9 mouse cellular contexts compared by ENCODE assay signal in genomic region chr10:106632171-106632935, GRCm38 (mm10).
DNase-seq lines count a peak whose midpoint lies in the region; ATAC-seq and TF ChIP-seq lines count a peak whose summit lies in the region.
"Had no signal": no experiment of that assay in that cellular context is flagged by ENCODE, and none has a peak within 500 bp of the region (broad histone marks: within the 10 kb centered on the region; RNA-seq: fewer than 3 reads in every experiment).

No protein-coding gene starts in this region.

- H3K4me1 ChIP-seq in kidney, adult 2 months (ENCODE audit: control insufficient read depth, insufficient read depth, low read length) = no peaks in the 10 kb centered on the region
- H3K4me1 ChIP-seq in intestine, postnatal 0 days (replicated peaks; ENCODE audit: control insufficient read depth, insufficient read depth, low read length) = no peaks in the 10 kb centered on the region
- H3K4me1 ChIP-seq in midbrain, embryonic 13.5 days (replicated peaks) = peaks cover 22% of the 10 kb centered on the region

- peak; percentile 41 for DNase-seq in kidney, adult 2 months
- no peak for DNase-seq in kidney, adult 18-20 months
- peak; percentile 67 to 80 for DNase-seq in cerebellum, postnatal 25 days
- DNase-seq in urinary bladder, postnatal 10 days (ENCODE audit: low spot score) = no peak
- no peak for DNase-seq in thymus, postnatal 10 days (ENCODE audit: low spot score in 2 of 2)
- no peak for DNase-seq in gastrocnemius, postnatal 36 days

- no peak overlapping the region for H3K9ac ChIP-seq in intestine, postnatal 0 days (ENCODE audit: low read depth, low read length)
- no peak overlapping the region; the same call in 1 of the 2 replicates for H3K9ac ChIP-seq in midbrain, embryonic 13.5 days (replicated peaks)

- H3K4me3 ChIP-seq in kidney, adult 2 months (ENCODE audit: insufficient read depth, low read depth, low read length) = no peak overlapping the region
- H3K4me3 ChIP-seq in intestine, postnatal 0 days (ENCODE audit: low read depth, low read length) = peak overlapping the region; percentile 16; the same call in 1 of the 2 replicates
- H3K4me3 ChIP-seq in midbrain, embryonic 13.5 days (replicated peaks) = peak overlapping the region; percentile 32

- TF ChIP-seq POLR2A in kidney, adult 2 months (IDR thresholded peaks at IDR 0.05; ENCODE audit: low read depth, low read length) = no peak

- H3K9me3 ChIP-seq in intestine, postnatal 0 days (ENCODE audit: control insufficient read depth) = no peaks in the 10 kb centered on the region
- no peaks in the 10 kb centered on the region for H3K9me3 ChIP-seq in midbrain, embryonic 13.5 days
- H3K9me3 ChIP-seq: G1E had no signal

- H3K27ac ChIP-seq in kidney, adult 2 months (ENCODE audit: insufficient read depth, low read depth, low read length) = no peak overlapping the region
- H3K27ac ChIP-seq in intestine, postnatal 0 days (ENCODE audit: low read depth, low read length) = no peak overlapping the region
- H3K27ac ChIP-seq in midbrain, embryonic 13.5 days = peak overlapping the region; percentile 73

- H3K36me3 ChIP-seq in kidney, adult 2 months (ENCODE audit: control insufficient read depth, insufficient read depth, low read length) = no peaks in the 10 kb centered on the region
- H3K36me3 ChIP-seq in intestine, postnatal 0 days (ENCODE audit: control insufficient read depth, insufficient read depth) = no peaks in the 10 kb centered on the region
- no peaks in the 10 kb centered on the region for H3K36me3 ChIP-seq in midbrain, embryonic 13.5 days
- H3K36me3 ChIP-seq: G1E had no signal

- ATAC-seq in intestine, postnatal 0 days = no peak
- peak; percentile 98 for ATAC-seq in midbrain, embryonic 13.5 days

- no peak for TF ChIP-seq CTCF in kidney, adult 2 months (conservative IDR thresholded peaks at IDR 0.05; ENCODE audit: insufficient read depth, insufficient read length, low read depth, low read length)
- no peak for TF ChIP-seq CTCF in intestine, postnatal 0 days (IDR thresholded peaks at IDR 0.05; ENCODE audit: low read depth)

- no peaks in the 10 kb centered on the region; the same call in 1 of the 2 replicates for H3K27me3 ChIP-seq in kidney, adult 2 months (replicated peaks; ENCODE audit: control insufficient read depth, insufficient read depth, low read length)
- no peaks in the 10 kb centered on the region for H3K27me3 ChIP-seq in intestine, postnatal 0 days (replicated peaks; ENCODE audit: control insufficient read depth, insufficient read depth, low read length)
- H3K27me3 ChIP-seq in midbrain, embryonic 13.5 days = no peaks in the 10 kb centered on the region

- intact Hi-C loops in gastrocnemius, postnatal 36 days (cut with DNase I) = no loop called here

- 47% methylated on average over 18 of the region's 18 CpGs for WGBS in kidney, adult 2 months
- 37% methylated on average over 18 of the region's 18 CpGs for WGBS in intestine, postnatal 0 days
- WGBS in midbrain, embryonic 13.5 days = 21% methylated on average over 18 of the region's 18 CpGs

- peak overlapping the region; percentile 45 for H3K4me2 ChIP-seq in intestine, postnatal 0 days (replicated peaks; ENCODE audit: low read depth)
- H3K4me2 ChIP-seq in midbrain, embryonic 13.5 days (replicated peaks) = peak overlapping the region; percentile 53

Comparison
In these comparisons a context has a peak if more than half of its experiments do, and no peak if none do; other contexts are left out.
1. DNase-seq: peak in kidney, adult 2 months (single experiment) and cerebellum, postnatal 25 days (2 of 2); none in kidney, adult 18-20 months (single experiment), urinary bladder, postnatal 10 days (single experiment), thymus, postnatal 10 days (0 of 2) and gastrocnemius, postnatal 36 days (0 of 2).